15 mouse cellular contexts compared by ENCODE assay signal in the genomic region with DNA sequence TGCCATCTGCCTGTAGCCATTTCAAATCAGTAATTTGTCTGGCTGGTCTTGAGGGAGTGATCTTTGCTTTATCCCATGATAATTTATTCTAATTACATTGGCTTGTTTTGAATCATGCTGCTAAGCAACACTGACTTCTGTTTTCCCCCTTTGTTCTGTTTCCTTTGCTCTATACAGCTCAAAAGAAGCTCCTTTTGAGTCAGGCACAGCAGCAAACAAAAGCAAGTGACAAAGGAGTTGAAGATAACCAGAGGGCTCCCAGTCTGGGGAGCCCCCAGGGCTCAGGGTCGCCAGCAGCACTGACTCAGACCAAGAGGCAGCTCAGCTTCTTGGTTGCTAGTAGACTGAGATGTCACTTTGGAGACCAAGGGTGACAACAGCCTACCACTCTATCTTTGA.
DNase-seq lines count a peak whose midpoint lies in the region; ATAC-seq and TF ChIP-seq lines count a peak whose summit lies in the region.
"Had no signal": no experiment of that assay in that cellular context is flagged by ENCODE, and none has a peak within 500 bp of the region (broad histone marks: within the 10 kb centered on the region; RNA-seq: fewer than 3 reads in every experiment).

No protein-coding gene starts in this region.

- H3K9me3 ChIP-seq in forebrain, embryonic 13.5 days (replicated peaks): no peaks in the 10 kb centered on the region
- H3K9me3 ChIP-seq in hindbrain, postnatal 0 days (ENCODE audit: low read length): no peaks in the 10 kb centered on the region
- no peaks in the 10 kb centered on the region for H3K9me3 ChIP-seq in neural tube, embryonic 12.5 days
- H3K9me3 ChIP-seq: G1E; limb, embryonic 13.5 days had no signal

- no peak overlapping the region for H3K4me2 ChIP-seq in forebrain, embryonic 13.5 days
- H3K4me2 ChIP-seq in hindbrain, postnatal 0 days (ENCODE audit: low read depth, low read length): no peak overlapping the region
- no peak overlapping the region for H3K4me2 ChIP-seq in neural tube, embryonic 12.5 days (replicated peaks)
- H3K4me2 ChIP-seq: limb, embryonic 13.5 days had no signal

- H3K4me1 ChIP-seq in forebrain, embryonic 13.5 days: peaks cover 6% of the 10 kb centered on the region; the same call in 1 of the 2 replicates
- H3K4me1 ChIP-seq in hindbrain, postnatal 0 days (ENCODE audit: insufficient read depth, low read length): no peaks in the 10 kb centered on the region
- no peaks in the 10 kb centered on the region for H3K4me1 ChIP-seq in neural tube, embryonic 12.5 days
- H3K4me1 ChIP-seq: limb, embryonic 13.5 days had no signal

- H3K36me3 ChIP-seq in forebrain, embryonic 13.5 days (ENCODE audit: poor library complexity, severe bottlenecking): no peaks in the 10 kb centered on the region
- H3K36me3 ChIP-seq in hindbrain, postnatal 0 days (ENCODE audit: insufficient read depth, low read length): no peaks in the 10 kb centered on the region
- H3K36me3 ChIP-seq in neural tube, embryonic 12.5 days: no peaks in the 10 kb centered on the region
- H3K36me3 ChIP-seq: G1E; limb, embryonic 13.5 days had no signal

- peak; percentile 51 for DNase-seq in embryo, embryonic 10 days (ENCODE audit: low spot score)
- peak; percentile 53 for DNase-seq in hindbrain, postnatal 0 days (ENCODE audit: low spot score)
- no peak for DNase-seq in layer of hippocampus, adult 8-10 months (ENCODE audit: low spot score in 2 of 2)
- DNase-seq in ovary, postnatal 14 days (ENCODE audit: low spot score): no peak
- DNase-seq: cerebellum, postnatal 25 days; heart, postnatal 14 days; kidney, adult 9 months; lung, adult 2 months; thymus, adult 18-20 months had no signal

- no peak for TF ChIP-seq CTCF in hindbrain, postnatal 0 days (IDR thresholded peaks at IDR 0.05; ENCODE audit: low read depth)

- WGBS in forebrain, embryonic 13.5 days: 3% methylated on average over 1 of the region's 1 CpGs
- WGBS in hindbrain, postnatal 0 days: 17% methylated on average over 1 of the region's 1 CpGs
- WGBS in neural tube, embryonic 12.5 days: 2% methylated on average over 1 of the region's 1 CpGs

- no peak overlapping the region for H3K27ac ChIP-seq in forebrain, embryonic 13.5 days
- no peak overlapping the region for H3K27ac ChIP-seq in hindbrain, postnatal 0 days
- H3K27ac ChIP-seq in neural tube, embryonic 12.5 days: no peak overlapping the region
- H3K27ac ChIP-seq: limb, embryonic 13.5 days had no signal

- H3K4me3 ChIP-seq in forebrain, embryonic 13.5 days: no peak overlapping the region
- no peak overlapping the region for H3K4me3 ChIP-seq in hindbrain, postnatal 0 days (ENCODE audit: low read length)
- H3K4me3 ChIP-seq in neural tube, embryonic 12.5 days: no peak overlapping the region
- H3K4me3 ChIP-seq: limb, embryonic 13.5 days had no signal

- ATAC-seq in forebrain, embryonic 13.5 days: peak; percentile 86
- ATAC-seq in hindbrain, postnatal 0 days: peak; percentile 92
- peak; percentile 91 for ATAC-seq in neural tube, embryonic 12.5 days (ENCODE audit: low FRiP score, low read depth)
- no peak for ATAC-seq in inflammation-experienced regulatory T-cells, adult 6 months
- no peak for ATAC-seq in cerebellum, adult (ENCODE audit: insufficient number of reproducible peaks, low FRiP score, low TSS enrichment)

- H3K9ac ChIP-seq in forebrain, embryonic 13.5 days: no peak overlapping the region
- no peak overlapping the region for H3K9ac ChIP-seq in hindbrain, postnatal 0 days (replicated peaks; ENCODE audit: low read length)
- H3K9ac ChIP-seq in neural tube, embryonic 12.5 days: no peak overlapping the region
- H3K9ac ChIP-seq: limb, embryonic 13.5 days had no signal

- no peaks in the 10 kb centered on the region for H3K27me3 ChIP-seq in forebrain, embryonic 13.5 days
- H3K27me3 ChIP-seq in hindbrain, postnatal 0 days (ENCODE audit: insufficient read depth, low read length): no peaks in the 10 kb centered on the region
- peaks cover 17% of the 10 kb centered on the region for H3K27me3 ChIP-seq in neural tube, embryonic 12.5 days (replicated peaks)
- H3K27me3 ChIP-seq: limb, embryonic 13.5 days had no signal

Comparison
In these comparisons a context has a peak if more than half of its experiments do, and no peak if none do; other contexts are left out.
1. DNase-seq: peak in embryo, embryonic 10 days (single experiment) and hindbrain, postnatal 0 days (single experiment); none in layer of hippocampus, adult 8-10 months (0 of 2) and ovary, postnatal 14 days (single experiment).
2. ATAC-seq: peak in forebrain, embryonic 13.5 days (single experiment), hindbrain, postnatal 0 days (single experiment) and neural tube, embryonic 12.5 days (single experiment); none in inflammation-experienced regulatory T-cells, adult 6 months (single experiment) and cerebellum, adult (single experiment).